Mouse (Mus musculus): ENCODE data around the gene Zzef1. TPM values are rescaled to one million over a fixed set of nuclear protein-coding genes. Genes with fewer than 3 reads are reported as not detected.
"Not testable (repeated sequence)": the region's sequence is repeated elsewhere in the genome, so short reads cannot be mapped to it uniquely, and the experiment has no call there.

The Zzef1 gene
- total RNA-seq (2021) = 10 to 100 TPM; 24.4 to 29.0 TPM
- long read RNA-seq, experiment 1, partial matches to known transcripts = 5 of 7 reads
- long read RNA-seq, experiment 1, other reads (novel, unspliced or antisense) = 2 of 7 reads
- long read RNA-seq, experiment 2, full-length matches to known transcripts = 1 of 12 reads
- long read RNA-seq, experiment 2, partial matches to known transcripts = 9 of 12 reads
- long read RNA-seq, experiment 2, other reads (novel, unspliced or antisense) = 2 of 12 reads

DNA sequence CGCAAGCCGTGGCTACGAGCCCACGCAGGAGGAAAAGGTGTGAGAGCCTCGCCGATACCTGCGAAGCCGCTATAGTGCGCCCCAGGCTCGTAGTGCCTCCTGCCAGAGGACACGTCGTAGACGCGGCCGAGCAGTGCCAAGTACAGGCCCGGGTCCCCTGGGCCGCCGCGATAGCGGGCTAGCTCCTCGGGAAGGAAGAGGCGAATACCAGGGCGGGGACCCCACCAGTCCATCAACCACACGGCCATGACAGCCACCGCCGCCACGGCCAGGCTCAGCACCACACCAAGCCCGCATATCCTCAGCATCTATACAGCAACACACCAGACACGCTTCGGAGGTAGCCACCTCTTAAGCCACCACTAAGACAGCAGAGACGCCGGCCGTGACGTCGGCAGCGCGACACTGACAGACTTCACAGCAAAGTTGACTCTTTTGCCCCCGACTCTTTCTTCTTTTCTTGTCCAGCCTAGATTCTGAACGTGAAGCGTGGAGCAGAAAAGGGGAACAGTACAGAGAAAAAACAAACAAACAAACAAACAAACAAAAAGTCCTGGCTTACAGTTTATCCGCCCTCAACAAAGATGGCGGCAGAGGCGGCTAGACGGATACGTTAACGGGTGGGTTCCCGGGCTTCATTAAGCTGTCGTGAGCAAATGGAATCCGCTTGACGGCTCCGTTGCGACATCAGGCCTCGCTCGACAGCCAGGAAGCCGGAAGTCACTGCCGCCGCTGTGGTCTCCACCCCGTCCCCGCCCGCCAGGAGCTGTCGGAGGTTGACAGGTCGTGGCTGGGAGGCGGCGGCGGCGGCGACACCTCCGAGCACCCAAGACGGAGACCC, at the start of gene Zzef1, which contains the start of gene Cyb5d2:
TSS of gene Zzef1 (plus strand) at position 772 of the 841 bp plus-strand sequence.
TSS of gene Cyb5d2 (minus strand) at position 688 of the 841 bp plus-strand sequence.
- intact Hi-C loops (cut with DNase I) = no loop called here
- DNase-seq = peak; percentile 92 to 93

DNA sequence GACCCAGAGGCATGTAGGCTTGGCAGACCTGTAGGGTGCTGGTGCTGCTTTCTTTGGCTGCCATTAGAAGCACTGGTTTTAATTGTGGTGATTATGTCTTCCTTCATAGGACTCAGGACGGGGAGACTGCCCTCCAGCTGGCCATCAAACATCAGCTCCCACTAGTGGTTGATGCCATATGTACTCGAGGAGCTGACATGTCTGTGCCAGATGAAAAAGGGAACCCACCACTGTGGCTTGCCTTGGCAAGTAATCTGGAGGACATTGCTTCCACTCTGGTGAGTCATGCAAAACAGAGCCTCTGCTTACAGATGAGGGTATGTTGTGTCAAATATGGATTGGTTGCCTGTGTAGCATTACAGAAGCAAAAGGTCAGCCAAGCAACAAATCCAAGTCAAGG, 44.1 kb upstream of the Zzef1 start:
- no peak for DNase-seq

DNA sequence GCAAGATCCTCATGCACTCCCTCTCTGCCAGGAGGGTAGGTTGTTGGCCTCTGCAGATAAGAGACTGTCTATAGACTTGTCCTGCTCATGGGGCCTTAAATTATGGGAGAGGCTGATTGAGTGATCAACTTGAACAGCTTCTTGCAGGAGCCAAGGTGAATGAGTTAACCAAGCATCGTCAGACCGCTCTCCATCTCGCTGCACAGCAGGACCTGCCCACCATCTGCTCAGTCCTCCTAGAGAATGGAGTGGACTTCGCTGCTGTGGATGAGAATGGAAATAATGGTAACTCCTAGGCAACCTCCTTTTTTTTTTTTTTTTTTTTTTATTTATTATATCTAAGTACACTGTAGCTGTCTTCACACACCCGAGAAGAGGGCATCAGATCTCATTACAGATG, 37.7 kb upstream of the Zzef1 start:
- intact Hi-C loops (cut with DNase I) = no loop called here
- no peak for DNase-seq

More for the DNA sequence above, 44.1 kb upstream of the Zzef1 start:
- intact Hi-C loops (cut with DNase I) = no loop called here

DNA sequence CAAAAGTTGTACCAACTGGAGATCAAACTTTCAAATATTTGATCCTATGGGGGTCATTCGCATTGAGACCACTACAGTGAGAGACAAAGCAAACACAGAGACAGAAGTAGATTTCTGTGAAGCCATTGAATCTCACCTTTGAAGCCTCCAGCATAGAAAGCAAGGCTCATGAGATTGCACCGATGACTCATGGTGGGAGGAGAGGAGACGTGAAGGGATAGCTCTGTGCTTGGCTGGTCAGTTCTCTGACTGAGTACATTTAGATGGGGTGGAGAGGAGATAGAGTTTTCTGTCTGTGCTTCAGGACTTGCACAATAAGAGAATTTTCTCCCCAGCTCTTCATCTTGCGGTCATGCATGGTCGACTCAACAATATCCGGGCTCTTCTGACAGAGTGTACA, 36.4 kb upstream of the Zzef1 start:
- intact Hi-C loops (cut with DNase I) = no loop called here
- DNase-seq = no peak

DNA sequence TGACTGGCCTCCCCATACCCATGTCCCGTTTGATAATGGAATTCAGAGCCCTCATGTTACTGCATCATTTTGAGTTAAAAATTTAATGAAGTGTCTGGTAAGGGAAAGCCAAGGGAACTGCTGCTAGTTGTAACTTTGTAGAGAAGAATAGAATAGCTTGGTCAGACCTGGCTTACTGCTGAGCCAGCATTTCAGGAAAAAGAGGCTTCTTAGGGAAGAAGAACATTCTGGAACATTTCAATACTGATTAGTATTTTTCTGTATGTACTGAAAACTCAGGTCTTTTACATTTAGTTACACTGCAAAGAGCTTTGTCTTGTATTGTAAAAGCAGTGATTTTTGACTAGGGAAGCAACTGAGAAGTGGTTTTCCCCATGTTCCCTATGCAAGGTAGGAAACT, 35.2 kb upstream of the Zzef1 start:
- intact Hi-C loops (cut with DNase I) = no loop called here
- DNase-seq = no peak

DNA sequence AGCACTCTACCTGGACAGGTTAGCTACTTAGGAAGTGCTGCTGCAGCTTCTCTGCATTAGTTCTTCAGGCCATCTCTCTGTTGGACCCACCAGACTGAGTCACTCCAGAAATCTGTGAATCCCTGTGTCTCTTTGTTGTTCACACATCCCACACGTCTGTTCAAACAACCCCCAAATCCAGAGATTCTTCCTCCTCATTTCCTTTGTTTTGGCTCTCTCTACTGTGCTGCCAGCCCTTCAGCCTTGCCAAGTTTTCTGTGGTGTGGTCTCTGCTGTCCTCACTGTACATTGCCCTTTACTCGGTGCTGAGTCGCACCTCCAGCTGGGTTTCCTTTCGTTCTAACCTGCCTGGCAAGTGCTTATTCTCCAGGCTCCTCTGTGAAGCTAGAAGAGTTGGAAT, 31.8 kb upstream of the Zzef1 start:
- intact Hi-C loops (cut with DNase I) = no loop called here
- no peak for DNase-seq

DNA sequence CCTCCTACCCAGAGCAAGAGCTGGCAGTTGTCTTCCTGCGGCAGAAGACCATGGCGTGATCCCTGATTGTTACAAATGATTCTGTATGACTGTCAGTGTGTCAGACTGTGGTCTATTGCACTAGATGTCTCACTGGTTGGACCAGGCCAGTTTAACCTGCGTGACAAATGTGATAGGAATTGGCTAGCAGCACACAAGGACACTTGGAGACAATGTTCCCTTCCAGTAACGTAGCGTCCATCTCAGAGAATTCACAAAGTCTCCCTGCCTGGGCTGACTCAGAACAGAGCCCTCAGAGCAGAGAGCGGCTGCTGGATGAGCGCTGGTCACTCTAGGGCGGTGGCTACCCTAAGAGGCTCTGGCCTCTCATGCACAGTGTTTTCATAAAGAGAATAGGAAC, 28.3 kb upstream of the Zzef1 start:
- DNase-seq = no peak
- intact Hi-C loops (cut with DNase I) = no loop called here

DNA sequence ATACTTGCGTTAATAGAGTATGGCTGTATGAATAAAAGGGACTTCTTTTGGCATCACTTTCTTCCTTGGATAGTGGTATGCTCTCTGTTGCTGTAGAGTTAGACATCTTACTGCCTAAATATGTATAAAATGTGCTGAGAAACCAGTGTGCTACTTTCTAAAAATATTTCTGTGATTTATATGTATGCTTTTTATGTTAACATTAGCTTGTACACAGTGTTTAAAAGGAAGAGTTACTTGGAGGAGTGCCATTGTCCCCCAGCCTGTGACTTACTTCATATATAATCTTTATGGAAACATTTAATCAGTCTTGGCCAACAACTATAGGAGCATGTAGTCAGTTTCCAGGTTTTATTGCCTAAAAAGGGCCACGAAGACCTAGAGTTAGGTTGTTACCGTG, 27.0 kb upstream of the Zzef1 start:
- intact Hi-C loops (cut with DNase I) = no loop called here
- no peak for DNase-seq

DNA sequence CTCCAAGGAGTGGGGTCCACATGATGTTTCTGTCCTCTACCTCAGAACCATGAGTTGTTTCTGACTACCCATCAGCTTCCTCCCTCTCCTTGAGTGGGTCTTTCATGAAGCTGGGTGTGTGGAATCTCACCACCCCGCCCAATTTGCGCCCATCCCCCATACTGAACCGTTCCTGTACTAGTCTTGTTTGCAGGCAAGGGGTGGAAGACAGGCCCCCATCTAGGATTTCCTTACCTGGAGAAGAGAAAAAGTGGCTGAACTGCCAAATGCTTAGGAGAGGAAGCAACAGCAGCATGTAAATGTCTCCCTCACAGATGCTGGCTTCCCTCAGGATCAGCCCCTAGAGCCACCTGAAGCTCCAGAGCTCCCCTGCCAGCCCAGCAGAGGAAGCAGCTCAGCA, 25.7 kb upstream of the Zzef1 start:
- no peak for DNase-seq
- intact Hi-C loops (cut with DNase I) = no loop called here

DNA sequence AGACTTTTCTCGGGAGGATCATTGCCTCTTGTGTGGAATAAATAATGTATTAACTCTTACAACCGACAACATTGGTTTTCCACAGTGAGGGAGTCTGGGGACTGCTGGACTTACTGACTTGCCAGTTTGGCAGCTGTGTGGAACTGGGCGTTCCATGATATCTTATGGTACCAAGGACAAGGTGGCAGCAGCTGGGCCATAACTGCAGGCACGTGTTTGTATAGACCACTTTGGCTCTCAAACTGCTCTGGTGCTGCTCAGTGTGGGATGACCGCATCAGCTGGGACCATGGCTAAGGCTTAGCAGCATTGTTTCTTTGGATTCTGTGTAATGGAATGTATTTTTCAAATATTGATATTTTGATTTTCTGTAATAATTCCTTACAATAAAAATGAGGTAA, 25.2 kb upstream of the Zzef1 start:
- no peak for DNase-seq
- intact Hi-C loops (cut with DNase I) = no loop called here

DNA sequence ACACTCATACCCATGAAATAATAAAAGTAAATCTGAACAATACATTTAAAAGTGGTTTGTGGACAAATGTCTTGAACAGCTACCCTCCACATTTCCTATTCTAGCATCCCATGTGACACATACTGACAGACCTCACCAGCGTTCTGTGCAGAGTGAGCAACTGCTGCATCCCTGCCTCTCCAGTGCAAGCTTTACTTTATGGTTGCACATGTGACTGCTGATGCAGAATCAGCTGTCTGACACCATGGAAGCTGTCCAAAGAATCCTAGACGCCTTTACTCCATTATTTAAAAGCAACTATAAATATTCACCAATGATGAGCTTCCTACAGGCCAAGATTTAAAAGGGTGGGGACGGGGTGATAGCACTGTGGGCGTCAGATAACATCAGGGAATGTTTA, 24.6 kb upstream of the Zzef1 start:
- DNase-seq = no peak
- intact Hi-C loops (cut with DNase I) = no loop called here

DNA sequence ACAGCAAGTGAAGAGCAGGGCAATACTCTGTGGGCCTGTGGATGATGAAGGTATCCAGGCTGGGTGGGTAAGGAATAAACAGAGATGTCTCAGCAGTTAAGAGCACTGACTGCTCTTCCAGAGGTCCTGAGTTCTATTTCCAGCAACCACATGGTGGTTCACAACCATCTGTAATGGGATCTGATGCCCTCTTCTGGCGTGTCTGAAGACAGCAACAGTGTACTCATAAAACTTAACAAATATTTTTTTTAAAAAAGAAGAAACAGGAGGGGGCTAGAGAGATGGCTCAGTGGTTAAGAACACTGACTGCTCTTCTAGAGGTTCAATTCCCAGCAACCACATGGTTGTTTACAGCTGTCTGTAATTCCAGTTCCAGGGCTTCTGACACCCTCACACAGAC, 23.4 kb upstream of the Zzef1 start:
- DNase-seq; intact Hi-C loops (cut with DNase I): not testable (repeated sequence)

DNA sequence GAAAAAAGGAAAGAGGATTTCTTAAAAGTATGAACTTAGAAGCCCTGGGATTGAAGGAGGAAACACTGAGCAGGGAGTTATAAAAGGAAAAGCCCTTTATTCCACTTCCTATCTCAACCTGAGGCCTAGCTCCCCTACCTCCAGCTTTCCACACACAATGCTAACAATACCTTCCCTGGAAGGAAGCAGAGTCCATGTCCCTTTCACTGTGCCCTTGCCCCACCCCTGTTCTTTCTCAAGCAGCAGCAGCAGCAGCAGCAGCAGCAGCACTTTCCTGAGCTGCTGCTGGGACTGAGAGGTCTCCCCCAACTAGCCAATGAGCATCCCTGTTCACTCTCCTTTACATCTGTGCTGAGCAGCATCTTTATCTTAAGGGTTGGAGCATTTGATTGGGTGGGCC, 17.1 kb upstream of the Zzef1 start:
- intact Hi-C loops (cut with DNase I) = no loop called here
- no peak for DNase-seq

DNA sequence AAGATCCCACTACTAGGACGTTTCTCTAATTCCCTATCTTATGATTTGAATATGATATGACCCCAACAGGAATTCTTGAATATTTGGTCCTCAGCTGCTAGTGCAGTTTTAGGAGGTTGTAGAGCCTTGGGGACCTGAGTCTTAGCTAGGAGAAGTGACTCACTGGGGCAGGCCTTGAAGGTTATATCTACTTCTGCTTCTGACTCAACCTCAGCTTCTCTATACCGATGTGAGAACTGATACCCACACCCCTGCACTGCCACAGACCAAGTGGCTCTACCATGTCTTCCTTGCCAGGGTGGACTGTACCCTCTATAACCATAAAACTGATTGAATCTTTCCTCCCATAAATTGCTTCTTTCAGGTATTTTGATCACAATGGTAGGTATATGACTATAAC, 13.9 kb upstream of the Zzef1 start:
- intact Hi-C loops (cut with DNase I) = no loop called here
- DNase-seq = no peak

DNA sequence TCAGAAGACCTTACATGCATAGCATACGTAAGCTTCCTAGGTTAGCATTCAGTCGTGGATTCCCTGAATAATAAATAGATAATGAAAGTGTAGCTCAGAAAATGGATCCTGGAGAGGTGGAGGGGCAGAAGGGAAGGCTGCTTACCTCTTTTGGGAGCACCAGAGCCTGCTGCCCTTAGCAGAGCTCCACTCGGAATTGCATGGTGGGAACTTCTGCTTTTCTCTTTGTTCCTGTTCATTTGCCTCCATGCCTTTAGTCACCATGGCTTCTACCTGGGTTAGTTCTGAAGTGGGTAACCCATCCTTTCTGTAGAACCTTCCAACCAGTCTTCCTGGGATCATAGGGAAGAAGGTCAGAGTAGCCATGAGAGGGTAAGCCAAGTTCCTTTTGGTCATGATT, 13.5 kb upstream of the Zzef1 start:
- DNase-seq = no peak
- intact Hi-C loops (cut with DNase I) = no loop called here

DNA sequence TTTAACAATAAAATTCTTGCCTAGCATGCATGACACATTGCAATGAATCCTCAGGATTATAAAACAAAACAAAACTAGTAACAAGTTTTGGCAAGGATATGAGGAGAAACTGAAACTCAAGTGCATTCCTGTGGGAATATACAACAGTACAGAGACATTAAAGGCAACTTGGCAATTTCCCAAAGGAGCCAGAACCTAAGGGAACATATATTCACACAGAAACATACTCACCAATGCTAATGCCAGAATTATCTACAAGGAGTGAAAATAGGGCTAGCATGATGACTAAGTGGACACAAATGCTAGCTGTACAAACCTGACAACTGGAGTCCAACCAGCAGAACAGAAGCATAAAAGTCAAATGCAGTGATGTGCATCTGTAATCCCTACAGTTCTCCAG, 4.0 kb upstream of the Zzef1 start:
- intact Hi-C loops (cut with DNase I) = no loop called here
- DNase-seq = no peak

DNA sequence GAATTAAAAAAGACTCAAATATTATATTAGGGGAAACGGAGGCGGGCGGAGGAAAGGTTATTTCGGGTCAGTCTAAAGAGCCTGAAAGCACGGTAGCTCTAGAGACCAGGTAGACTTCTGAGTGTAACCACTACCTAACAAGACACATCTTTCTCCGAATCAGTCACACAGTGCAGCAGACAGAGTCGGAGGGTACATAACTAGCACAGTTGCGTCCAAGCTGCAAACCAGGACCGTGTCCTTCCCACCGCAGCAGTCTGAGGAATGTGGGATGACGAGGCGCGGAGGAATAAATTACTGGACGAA, 924 bp upstream of the Zzef1 start:
- DNase-seq = no peak
- intact Hi-C loops (cut with DNase I) = no loop called here

DNA sequence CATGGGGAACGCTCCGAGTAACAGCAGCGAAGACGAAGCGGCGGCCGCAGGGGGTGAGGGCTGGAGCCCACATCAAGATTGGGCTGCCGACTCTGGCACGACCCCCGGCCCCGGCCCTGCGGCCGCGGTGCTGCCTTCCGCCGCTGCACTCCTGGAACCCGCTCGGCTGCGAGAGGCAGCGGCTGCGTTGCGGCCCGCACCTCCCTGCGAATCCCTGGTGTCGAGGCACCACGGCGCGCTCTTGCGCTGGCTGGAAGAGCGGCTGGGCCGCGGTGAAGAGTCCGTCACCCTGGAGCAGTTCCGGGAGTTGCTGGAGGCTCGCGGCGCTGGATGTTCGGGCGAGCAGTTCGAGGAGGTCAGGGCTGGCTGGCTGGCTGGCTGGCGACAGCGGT, 266 bp downstream of the Zzef1 start:
- no peak for DNase-seq
- intact Hi-C loops (cut with DNase I) = no loop called here

DNA sequence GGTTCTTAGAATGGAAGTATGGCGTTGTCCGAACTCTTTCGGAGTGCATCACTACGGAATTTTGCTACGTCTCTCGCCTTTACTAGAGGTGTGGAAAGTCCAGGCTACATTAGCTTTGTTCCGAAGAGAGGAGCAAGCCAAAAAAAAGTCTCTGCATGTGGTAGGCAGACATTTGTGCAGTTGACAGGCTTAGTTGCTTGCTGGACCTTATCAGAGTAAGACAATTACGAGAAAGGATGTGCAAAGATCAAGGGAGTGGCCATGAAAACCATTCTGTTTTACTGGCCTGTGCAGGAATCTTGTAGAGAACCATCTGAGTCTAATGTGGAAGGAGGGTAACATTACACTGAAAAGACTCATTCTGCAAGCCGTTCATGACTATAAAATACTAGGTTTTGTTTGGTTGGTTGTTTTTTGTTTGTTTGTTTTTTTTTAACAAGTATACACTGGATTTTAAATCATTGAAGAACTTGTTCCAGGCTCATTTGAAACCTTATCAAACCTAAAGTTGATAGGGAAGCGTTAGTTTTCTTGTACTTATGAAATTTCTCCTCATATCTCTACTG, 830 bp downstream of the Zzef1 start:
- DNase-seq = no peak
- intact Hi-C loops (cut with DNase I) = no loop called here

DNA sequence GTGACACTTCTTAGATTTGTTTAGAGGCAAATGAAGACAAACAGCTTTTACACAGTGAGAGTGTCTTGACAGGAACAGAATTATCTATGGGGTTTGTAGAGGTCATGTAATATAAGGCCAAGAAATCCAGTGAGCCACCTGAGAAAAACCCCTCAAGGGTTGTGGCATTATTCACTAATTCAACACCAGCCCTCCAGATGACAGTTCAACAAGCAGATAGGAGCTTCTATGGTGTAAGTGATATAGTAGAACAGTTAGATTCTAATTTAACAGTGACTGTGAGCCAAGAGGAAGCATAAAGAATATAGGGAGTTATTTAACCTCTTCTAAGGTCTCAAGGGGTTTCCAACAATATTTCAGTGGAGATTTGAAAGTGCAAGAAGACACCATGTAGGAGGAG, 2.1 kb downstream of the Zzef1 start:
- DNase-seq = no peak
- intact Hi-C loops (cut with DNase I) = no loop called here

DNA sequence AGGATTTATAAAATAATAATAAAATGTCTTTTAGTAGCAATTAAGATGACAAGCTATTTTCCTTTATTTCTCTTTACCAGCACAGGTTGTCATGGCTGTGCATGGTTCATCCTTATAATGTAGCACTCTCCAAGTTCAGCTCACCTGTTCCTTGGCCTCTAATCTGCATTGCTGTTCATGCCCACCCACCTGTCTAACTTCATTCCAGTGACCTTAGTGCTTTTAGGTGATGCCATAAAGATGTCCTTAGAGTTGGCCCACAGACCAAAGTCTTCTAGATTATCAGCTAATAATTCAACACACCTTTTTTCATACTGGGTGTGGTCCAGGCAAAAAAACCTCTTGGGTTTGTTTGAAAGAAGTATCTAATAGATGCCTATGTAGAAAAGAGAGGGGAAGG, 5.2 kb downstream of the Zzef1 start:
- intact Hi-C loops (cut with DNase I) = no loop called here

DNA sequence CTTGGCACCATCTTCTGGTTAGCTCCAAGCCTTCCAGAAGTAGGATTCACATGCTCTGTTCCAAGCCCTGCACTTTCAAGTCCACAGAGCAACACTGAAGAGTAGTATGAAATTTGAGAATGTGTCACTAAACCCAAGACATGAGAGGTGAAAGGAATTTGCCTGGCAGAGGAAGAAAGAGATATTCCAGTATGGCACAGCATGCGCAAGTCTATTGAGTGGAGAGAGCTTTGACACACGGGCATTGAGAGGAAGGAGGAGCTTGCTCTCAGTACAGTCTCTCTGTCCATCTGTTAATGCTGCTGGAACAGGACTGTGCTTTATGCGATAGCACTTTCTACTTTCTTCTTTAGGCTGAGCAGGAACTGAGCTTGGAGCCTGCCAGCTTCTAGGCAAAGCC, 7.0 kb downstream of the Zzef1 start:
- DNase-seq = peak in 1 of 2 experiments; percentile 8

More for the DNA sequence above, 5.2 kb downstream of the Zzef1 start:
- DNase-seq = no peak

More for the DNA sequence above, 7.0 kb downstream of the Zzef1 start:
- intact Hi-C loops (cut with DNase I) = no loop called here

Measured in heart, postnatal 14 days (tissue).